Mouse (Mus musculus): ENCODE results near the gene Plk3. TPM values are rescaled to one million over a fixed set of nuclear protein-coding genes. Genes with fewer than 3 reads are reported as not detected.

The Plk3 gene
- polyA plus RNA-seq, 2 experiments = 5.8 to 7.3 TPM

DNA sequence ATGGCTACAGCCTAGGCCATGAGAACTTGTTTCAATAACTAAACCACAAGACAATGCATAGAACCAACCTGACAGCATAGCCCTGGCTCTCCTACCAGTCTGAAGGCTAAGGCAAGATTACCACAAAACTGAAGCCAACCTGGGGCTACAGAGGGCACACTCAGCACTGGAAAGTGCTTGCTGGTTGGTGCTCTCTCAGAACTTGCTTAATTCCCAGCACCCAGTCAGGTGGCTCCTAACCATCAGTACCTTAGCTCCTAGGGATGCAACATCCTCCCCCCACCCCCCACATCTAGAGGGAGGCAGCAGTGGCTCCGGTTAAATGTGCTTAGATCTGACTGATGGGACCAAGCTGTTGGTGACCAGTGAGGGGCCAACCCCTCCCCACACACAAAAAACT lies 17.7 kb upstream of the Plk3 start:
- no peak overlapping the region for H3K4me2 ChIP-seq (replicated peaks; ENCODE audit: low read depth, low read length, severe bottlenecking)
- H3K36me3 ChIP-seq (ENCODE audit: control insufficient read depth, insufficient read depth, low read length) = peaks cover 63% of the 10 kb centered on the region
- no peak for ATAC-seq (ENCODE audit: low FRiP score, low read depth)
- WGBS = 76% methylated on average over 1 of the region's 1 CpGs
- no peaks in the 10 kb centered on the region for H3K27me3 ChIP-seq (ENCODE audit: control insufficient read depth, insufficient read depth, low read length)
- no peaks in the 10 kb centered on the region for H3K9me3 ChIP-seq (ENCODE audit: control insufficient read depth, low read length)
- no peak overlapping the region for H3K4me3 ChIP-seq (replicated peaks; ENCODE audit: low read length)
- TF ChIP-seq POLR2A (IDR thresholded peaks at IDR 0.05; ENCODE audit: borderline replicate concordance, extremely low read depth, insufficient read depth, insufficient read length) = no peak
- no peak overlapping the region for H3K9ac ChIP-seq (ENCODE audit: low read depth, low read length, severe bottlenecking)
- H3K4me1 ChIP-seq (ENCODE audit: control insufficient read depth, insufficient read depth, low read length) = 0 out of 2 replicates have a peak, but pooled peaks cover 4% of the 10 kb centered on the region
- H3K27ac ChIP-seq (replicated peaks; ENCODE audit: low read depth, low read length) = no peak overlapping the region
- no peak for DNase-seq (ENCODE audit: low spot score)

DNA sequence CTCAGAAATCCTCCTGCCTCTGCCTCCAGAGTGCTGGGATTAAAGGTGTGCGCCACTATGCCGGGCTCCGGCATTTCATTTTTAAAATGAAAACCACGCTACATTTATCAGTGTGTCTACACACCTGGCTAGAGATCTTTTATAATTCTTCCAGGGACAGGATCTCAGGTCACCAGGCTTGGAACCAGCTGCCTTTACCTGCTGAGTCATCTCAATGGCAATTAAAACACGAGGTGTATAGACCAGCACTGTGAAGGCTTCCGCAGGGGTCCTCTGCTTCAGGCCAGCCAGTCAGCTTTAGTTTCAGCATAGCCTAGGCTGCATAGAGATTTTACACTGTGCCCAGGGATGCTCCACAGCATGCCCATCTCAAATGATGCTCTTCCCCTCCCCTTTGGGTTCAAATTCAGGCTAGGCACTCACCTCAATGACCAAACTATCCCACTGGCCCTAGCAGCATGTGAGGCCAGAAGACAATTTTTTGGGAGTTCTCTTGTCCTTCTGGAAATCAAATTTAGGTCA lies 16.5 kb upstream of the Plk3 start:
- no peak for ATAC-seq (ENCODE audit: low FRiP score, low read depth)
- H3K27ac ChIP-seq (replicated peaks; ENCODE audit: low read depth, low read length) = no peak overlapping the region

GRCm38 (mm10) chr4:117149291-117150211 lies 15.8 kb upstream of the Plk3 start:
- H3K4me2 ChIP-seq (replicated peaks; ENCODE audit: low read depth, low read length, severe bottlenecking) = no peak overlapping the region
- no peak overlapping the region for H3K9ac ChIP-seq (ENCODE audit: low read depth, low read length, severe bottlenecking)
- H3K36me3 ChIP-seq (ENCODE audit: control insufficient read depth, insufficient read depth, low read length) = peaks cover 56% of the 10 kb centered on the region
- 74% methylated on average over 6 of the region's 6 CpGs for WGBS
- TF ChIP-seq POLR2A (IDR thresholded peaks at IDR 0.05; ENCODE audit: borderline replicate concordance, extremely low read depth, insufficient read depth, insufficient read length) = no peak
- ATAC-seq (ENCODE audit: low FRiP score, low read depth) (peak; percentile 20; the same call in 1 of the 2 replicates), DNase-seq (ENCODE audit: low spot score) (no peak)
- no peaks in the 10 kb centered on the region for H3K9me3 ChIP-seq (ENCODE audit: control insufficient read depth, low read length)
- no peaks in the 10 kb centered on the region for H3K27me3 ChIP-seq (ENCODE audit: control insufficient read depth, insufficient read depth, low read length)
- H3K4me1 ChIP-seq (ENCODE audit: control insufficient read depth, insufficient read depth, low read length) = 0 out of 2 replicates have a peak, but pooled peaks cover 4% of the 10 kb centered on the region
- no peak overlapping the region for H3K27ac ChIP-seq (replicated peaks; ENCODE audit: low read depth, low read length)
- no peak overlapping the region for H3K4me3 ChIP-seq (replicated peaks; ENCODE audit: low read length)

More for the DNA sequence above, 16.5 kb upstream of the Plk3 start:
- H3K27me3 ChIP-seq (ENCODE audit: control insufficient read depth, insufficient read depth, low read length) = no peaks in the 10 kb centered on the region
- WGBS = 85% methylated on average over 6 of the region's 6 CpGs
- no peak overlapping the region for H3K9ac ChIP-seq (ENCODE audit: low read depth, low read length, severe bottlenecking)
- H3K9me3 ChIP-seq (ENCODE audit: control insufficient read depth, low read length) = no peaks in the 10 kb centered on the region
- peaks cover 63% of the 10 kb centered on the region for H3K36me3 ChIP-seq (ENCODE audit: control insufficient read depth, insufficient read depth, low read length)
- no peak for TF ChIP-seq POLR2A (IDR thresholded peaks at IDR 0.05; ENCODE audit: borderline replicate concordance, extremely low read depth, insufficient read depth, insufficient read length)
- 0 out of 2 replicates have a peak, but pooled peaks cover 4% of the 10 kb centered on the region for H3K4me1 ChIP-seq (ENCODE audit: control insufficient read depth, insufficient read depth, low read length)
- H3K4me2 ChIP-seq (replicated peaks; ENCODE audit: low read depth, low read length, severe bottlenecking) = no peak overlapping the region
- no peak overlapping the region for H3K4me3 ChIP-seq (replicated peaks; ENCODE audit: low read length)
- DNase-seq (ENCODE audit: low spot score) = no peak

DNA sequence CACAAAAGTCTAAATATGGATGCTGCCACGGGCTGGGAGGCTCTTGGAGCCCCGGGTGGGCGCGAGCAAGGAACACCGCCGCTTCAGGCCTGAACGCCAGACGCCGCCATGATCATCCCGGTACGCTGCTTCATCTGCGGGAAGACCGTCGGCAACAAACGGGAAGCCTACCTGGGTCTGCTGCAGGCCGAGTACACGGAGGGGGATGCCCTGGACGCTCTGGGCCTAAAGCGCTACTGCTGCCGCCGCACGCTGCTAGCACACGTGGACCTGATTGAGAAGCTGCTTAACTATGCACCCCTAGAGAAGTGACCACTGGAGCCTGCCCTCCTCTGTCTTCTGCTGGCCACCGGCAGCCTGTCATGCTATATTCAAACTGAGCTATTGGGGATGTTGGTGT lies 15.1 kb upstream of the Plk3 start:
- no peak for TF ChIP-seq POLR2A (IDR thresholded peaks at IDR 0.05; ENCODE audit: borderline replicate concordance, extremely low read depth, insufficient read depth, insufficient read length)
- H3K27ac ChIP-seq (replicated peaks; ENCODE audit: low read depth, low read length) = no peak overlapping the region
- no peak overlapping the region for H3K9ac ChIP-seq (ENCODE audit: low read depth, low read length, severe bottlenecking)
- peaks cover 49% of the 10 kb centered on the region for H3K36me3 ChIP-seq (ENCODE audit: control insufficient read depth, insufficient read depth, low read length)
- H3K4me2 ChIP-seq (replicated peaks; ENCODE audit: low read depth, low read length, severe bottlenecking) = no peak overlapping the region
- no peaks in the 10 kb centered on the region for H3K9me3 ChIP-seq (ENCODE audit: control insufficient read depth, low read length)
- H3K4me1 ChIP-seq (ENCODE audit: control insufficient read depth, insufficient read depth, low read length) = 0 out of 2 replicates have a peak, but pooled peaks cover 4% of the 10 kb centered on the region
- no peaks in the 10 kb centered on the region for H3K27me3 ChIP-seq (ENCODE audit: control insufficient read depth, insufficient read depth, low read length)
- no peak overlapping the region for H3K4me3 ChIP-seq (replicated peaks; ENCODE audit: low read length)
- ATAC-seq (ENCODE audit: low FRiP score, low read depth) = no peak
- DNase-seq (ENCODE audit: low spot score) = no peak
- 70% methylated on average over 24 of the region's 24 CpGs for WGBS

GRCm38 (mm10) chr4:117148047-117148713 lies 14.4 kb upstream of the Plk3 start:
- ATAC-seq (ENCODE audit: low FRiP score, low read depth) = no peak
- Histone ChIP-seq H3K4me2 (replicated peaks; ENCODE audit: low read depth, low read length, severe bottlenecking) (no peak overlapping the region), H3K9me3 (ENCODE audit: control insufficient read depth, low read length) (no peaks in the 10 kb centered on the region), H3K36me3 (ENCODE audit: control insufficient read depth, insufficient read depth, low read length) (peaks cover 42% of the 10 kb centered on the region), H3K27me3 (ENCODE audit: control insufficient read depth, insufficient read depth, low read length) (no peaks in the 10 kb centered on the region), H3K4me1 (ENCODE audit: control insufficient read depth, insufficient read depth, low read length) (0 out of 2 replicates have a peak, but pooled peaks cover 4% of the 10 kb centered on the region), H3K9ac (ENCODE audit: low read depth, low read length, severe bottlenecking) (no peak overlapping the region), H3K4me3 (replicated peaks; ENCODE audit: low read length) (no peak overlapping the region), H3K27ac (replicated peaks; ENCODE audit: low read depth, low read length) (no peak overlapping the region)
- WGBS = 81% methylated on average over 18 of the region's 18 CpGs
- DNase-seq (ENCODE audit: low spot score) = no peak
- TF ChIP-seq POLR2A (IDR thresholded peaks at IDR 0.05; ENCODE audit: borderline replicate concordance, extremely low read depth, insufficient read depth, insufficient read length) = no peak

Data from limb, embryonic 14.5 days (tissue).